Mouse (Mus musculus): ENCODE data around the gene Ifit3b. TPM values are rescaled to one million over a fixed set of nuclear protein-coding genes. Genes with fewer than 3 reads are reported as not detected.
"Not testable (repeated sequence)": the region's sequence is repeated elsewhere in the genome, so short reads cannot be mapped to it uniquely, and the experiment has no call there.

Gene Ifit3b
- total and polyA plus RNA-seq, 3 experiments = 0.90 to 1.4 (median 1.2) TPM

DNA sequence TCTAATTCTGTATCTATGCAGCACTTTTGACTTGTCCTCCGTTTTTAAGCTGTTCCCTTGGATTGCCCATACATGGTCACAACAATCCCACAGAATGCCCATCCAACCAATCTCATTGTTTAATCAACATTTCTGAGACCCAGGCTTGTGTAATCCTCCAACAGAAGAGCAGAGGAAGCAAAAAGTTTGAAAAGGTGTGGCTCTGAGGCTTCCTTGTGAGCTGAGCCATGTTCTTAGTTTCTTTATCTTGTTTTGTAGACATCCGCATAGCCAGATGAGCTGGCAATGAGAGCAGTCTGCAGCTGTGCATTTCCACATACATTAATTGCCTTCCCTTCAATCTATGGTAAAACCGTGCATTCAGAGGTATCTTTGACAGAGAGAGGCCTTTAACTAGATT lies 2.3 kb upstream of the Ifit3b start:
- Histone ChIP-seq H3K9ac (ENCODE audit: low read depth, low read length) (no peak overlapping the region), H3K36me3 (ENCODE audit: control insufficient read depth, insufficient read depth, low read length) (peaks cover 2% of the 10 kb centered on the region), H3K27ac (no peak overlapping the region), H3K4me3 (no peak overlapping the region), H3K4me1 (ENCODE audit: control insufficient read depth, insufficient read depth, low read length) (peaks cover 7% of the 10 kb centered on the region), H3K79me2 (replicated peaks; ENCODE audit: control insufficient read depth, insufficient read depth, low read length) (peaks cover 2% of the 10 kb centered on the region; the same call in 1 of the 2 replicates), H3K27me3 (ENCODE audit: control insufficient read depth, insufficient read depth, low read length) (no peaks in the 10 kb centered on the region; the same call in 1 of the 2 replicates)
- TF ChIP-seq CTCF (IDR thresholded peaks at IDR 0.05) (no peak), EP300 (IDR thresholded peaks at IDR 0.05; ENCODE audit: insufficient read depth, low read depth, low read length) (no peak), POLR2A (IDR thresholded peaks at IDR 0.05; ENCODE audit: insufficient read depth, low read depth, low read length) (no peak)
- 92% methylated on average over 3 of the region's 3 CpGs for WGBS
- intact Hi-C loops (cut with DNase I) = no loop called here
- no peak for DNase-seq

DNA sequence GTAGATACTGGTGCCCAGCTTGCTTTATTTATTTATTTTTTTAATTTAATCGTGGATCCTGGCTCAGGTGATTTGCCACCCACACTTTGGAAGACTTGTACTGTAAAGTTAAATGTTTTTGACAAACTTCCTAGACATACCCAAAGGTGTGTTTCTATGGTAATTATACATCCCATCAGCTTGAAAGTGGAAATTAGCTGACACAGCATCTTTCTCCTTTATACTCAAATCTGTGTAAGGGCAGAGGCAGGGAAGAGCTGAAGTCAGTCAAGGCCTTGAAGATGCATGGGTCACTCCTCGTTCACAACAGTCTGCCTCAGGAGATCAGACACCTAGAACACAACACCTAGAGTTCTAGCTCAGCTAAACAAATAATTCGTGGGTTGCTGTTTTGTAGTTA lies 2.3 kb downstream of the Ifit3b start:
- H3K4me1 ChIP-seq (ENCODE audit: control insufficient read depth, insufficient read depth, low read length); H3K27me3 ChIP-seq (ENCODE audit: control insufficient read depth, insufficient read depth, low read length); intact Hi-C loops (cut with DNase I); DNase-seq; H3K36me3 ChIP-seq (ENCODE audit: control insufficient read depth, insufficient read depth, low read length); H3K9ac ChIP-seq (ENCODE audit: low read depth, low read length); H3K79me2 ChIP-seq (replicated peaks; ENCODE audit: control insufficient read depth, insufficient read depth, low read length); H3K27ac ChIP-seq; H3K4me3 ChIP-seq: not testable (repeated sequence)
- 77% methylated on average over 3 of the region's 3 CpGs for WGBS

DNA sequence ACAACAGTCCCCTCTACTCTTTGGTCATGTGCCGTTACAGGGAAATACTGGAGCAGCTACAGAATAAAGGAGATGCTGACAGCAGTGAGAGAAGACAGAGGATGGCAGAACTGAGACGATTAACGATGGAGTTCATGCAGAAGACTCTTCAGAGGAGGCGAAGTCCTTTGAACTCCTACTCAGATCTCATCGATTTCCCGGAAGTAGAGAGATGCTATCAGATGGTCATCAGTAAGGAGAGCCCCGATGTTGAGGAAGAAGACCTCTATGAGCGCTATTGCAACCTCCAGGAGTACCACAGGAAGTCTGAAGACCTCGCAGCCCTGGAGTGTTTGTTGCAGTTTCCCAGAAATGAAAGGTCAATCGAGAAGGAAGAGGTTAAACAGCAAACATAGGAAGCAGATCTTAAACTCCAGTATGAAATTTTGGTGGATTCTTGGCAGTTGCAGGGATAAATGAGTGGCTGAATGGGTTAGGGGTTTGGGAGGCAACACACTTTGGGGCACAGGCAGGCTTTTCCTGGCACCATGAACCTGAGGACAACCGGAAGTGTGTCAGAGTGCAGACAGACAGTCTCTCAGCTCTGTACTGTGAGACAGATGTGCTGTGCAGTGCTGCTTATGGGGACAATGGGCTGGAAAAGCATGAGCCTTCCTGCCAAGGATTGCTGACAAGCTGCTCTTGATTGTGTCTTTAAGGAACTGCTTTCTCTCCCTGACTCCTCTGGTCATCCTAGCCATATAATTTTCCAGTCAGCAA lies 4.7 kb downstream of the Ifit3b start:
- WGBS = 63% methylated on average over 5 of the region's 11 CpGs
- H3K36me3 ChIP-seq (ENCODE audit: control insufficient read depth, insufficient read depth, low read length); intact Hi-C loops (cut with DNase I); DNase-seq; H3K27me3 ChIP-seq (ENCODE audit: control insufficient read depth, insufficient read depth, low read length); H3K4me1 ChIP-seq (ENCODE audit: control insufficient read depth, insufficient read depth, low read length); H3K27ac ChIP-seq; H3K79me2 ChIP-seq (replicated peaks; ENCODE audit: control insufficient read depth, insufficient read depth, low read length); H3K4me3 ChIP-seq; H3K9ac ChIP-seq (ENCODE audit: low read depth, low read length): not testable (repeated sequence)

DNA sequence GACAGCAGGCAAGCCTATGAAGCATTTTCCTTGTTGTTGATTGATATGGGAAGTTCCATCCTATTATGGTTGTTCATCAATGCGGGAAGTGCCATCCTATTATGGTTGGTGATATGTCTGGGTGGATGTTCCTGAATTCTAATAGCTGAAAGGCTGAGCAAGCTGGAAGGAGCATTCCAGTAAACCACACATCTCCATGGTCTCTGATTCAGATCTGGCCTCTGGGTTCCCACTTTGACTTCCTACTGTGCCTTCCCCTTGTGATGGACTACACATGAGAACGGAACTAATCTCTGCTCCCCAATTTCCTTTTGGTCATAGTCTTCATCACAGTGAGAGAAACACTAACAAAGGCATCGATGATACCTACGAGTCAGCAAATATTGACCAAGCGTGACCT lies 13.1 kb downstream of the Ifit3b start:
- intact Hi-C loops (cut with DNase I) = no loop called here
- TF ChIP-seq CTCF (IDR thresholded peaks at IDR 0.05) (no peak), POLR2A (IDR thresholded peaks at IDR 0.05; ENCODE audit: insufficient read depth, low read depth, low read length) (no peak), EP300 (IDR thresholded peaks at IDR 0.05; ENCODE audit: insufficient read depth, low read depth, low read length) (no peak)
- 88% methylated on average over 5 of the region's 5 CpGs for WGBS

DNA sequence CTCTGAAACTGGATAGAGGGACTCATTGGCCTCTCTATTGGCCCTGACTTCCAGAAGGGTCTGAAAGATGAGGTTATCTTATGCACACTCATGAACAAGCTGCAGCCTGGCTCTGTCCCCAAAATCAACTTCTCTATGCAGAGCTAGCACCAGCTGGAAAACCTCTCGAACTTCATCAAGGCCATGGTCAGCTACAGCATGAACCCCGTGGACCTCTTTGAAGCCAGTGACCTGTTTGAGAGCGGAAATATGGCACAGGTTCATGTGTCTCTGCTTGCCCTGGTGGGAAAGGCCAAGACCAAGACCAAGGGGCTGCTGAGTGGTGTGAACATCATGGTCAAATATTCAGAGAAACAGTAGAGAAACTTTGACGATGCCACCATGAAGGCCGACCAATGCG lies 16.0 kb downstream of the Ifit3b start:
- Histone ChIP-seq H3K4me1 (ENCODE audit: control insufficient read depth, insufficient read depth, low read length) (no peaks in the 10 kb centered on the region), H3K9ac (ENCODE audit: low read depth, low read length) (no peak overlapping the region), H3K27me3 (ENCODE audit: control insufficient read depth, insufficient read depth, low read length) (no peaks in the 10 kb centered on the region), H3K36me3 (ENCODE audit: control insufficient read depth, insufficient read depth, low read length) (no peaks in the 10 kb centered on the region), H3K27ac (no peak overlapping the region), H3K79me2 (replicated peaks; ENCODE audit: control insufficient read depth, insufficient read depth, low read length) (no peaks in the 10 kb centered on the region), H3K4me3 (no peak overlapping the region)
- TF ChIP-seq CTCF (IDR thresholded peaks at IDR 0.05) (no peak), POLR2A (IDR thresholded peaks at IDR 0.05; ENCODE audit: insufficient read depth, low read depth, low read length) (no peak), EP300 (IDR thresholded peaks at IDR 0.05; ENCODE audit: insufficient read depth, low read depth, low read length) (no peak)
- no peak for DNase-seq
- intact Hi-C loops (cut with DNase I) = no loop called here
- 89% methylated on average over 6 of the region's 6 CpGs for WGBS

More for the DNA sequence above, 13.1 kb downstream of the Ifit3b start:
- Histone ChIP-seq H3K9ac (ENCODE audit: low read depth, low read length) (no peak overlapping the region), H3K79me2 (replicated peaks; ENCODE audit: control insufficient read depth, insufficient read depth, low read length) (no peaks in the 10 kb centered on the region), H3K36me3 (ENCODE audit: control insufficient read depth, insufficient read depth, low read length) (no peaks in the 10 kb centered on the region), H3K4me1 (ENCODE audit: control insufficient read depth, insufficient read depth, low read length) (no peaks in the 10 kb centered on the region), H3K27ac (no peak overlapping the region), H3K4me3 (no peak overlapping the region), H3K27me3 (ENCODE audit: control insufficient read depth, insufficient read depth, low read length) (no peaks in the 10 kb centered on the region)
- no peak for DNase-seq

DNA sequence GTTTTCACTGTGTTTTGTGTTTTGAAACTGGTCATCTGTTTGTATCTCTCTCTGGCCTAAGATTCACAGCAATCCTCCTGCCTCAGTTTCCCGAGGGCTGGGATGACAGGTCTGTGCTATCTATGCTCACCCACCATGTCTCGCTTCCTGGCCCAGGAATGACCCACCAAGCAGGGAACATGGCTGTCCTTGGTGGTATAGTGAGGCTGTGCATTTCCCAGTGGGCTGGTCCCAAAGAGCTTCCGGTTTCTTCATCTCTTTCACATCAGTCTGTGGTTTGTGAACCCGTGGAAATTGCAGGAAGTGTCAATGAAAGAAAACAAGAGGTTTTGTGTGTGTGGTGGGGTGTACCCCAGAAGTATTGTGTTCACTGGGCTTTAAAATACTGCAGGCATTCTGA lies 16.9 kb downstream of the Ifit3b start:
- Histone ChIP-seq H3K9ac (ENCODE audit: low read depth, low read length) (no peak overlapping the region), H3K27ac (no peak overlapping the region), H3K36me3 (ENCODE audit: control insufficient read depth, insufficient read depth, low read length) (no peaks in the 10 kb centered on the region), H3K4me1 (ENCODE audit: control insufficient read depth, insufficient read depth, low read length) (no peaks in the 10 kb centered on the region), H3K4me3 (no peak overlapping the region), H3K27me3 (ENCODE audit: control insufficient read depth, insufficient read depth, low read length) (no peaks in the 10 kb centered on the region), H3K79me2 (replicated peaks; ENCODE audit: control insufficient read depth, insufficient read depth, low read length) (no peaks in the 10 kb centered on the region)
- intact Hi-C loops (cut with DNase I) = no loop called here
- TF ChIP-seq POLR2A (IDR thresholded peaks at IDR 0.05; ENCODE audit: insufficient read depth, low read depth, low read length) (no peak), EP300 (IDR thresholded peaks at IDR 0.05; ENCODE audit: insufficient read depth, low read depth, low read length) (no peak), CTCF (IDR thresholded peaks at IDR 0.05) (no peak)
- DNase-seq = no peak
- 71% methylated on average over 4 of the region's 4 CpGs for WGBS

All from heart, adult 2 months (tissue).